Mouse (Mus musculus): Measurements from ENCODE around the gene Trim60. TPM values are rescaled to one million over a fixed set of nuclear protein-coding genes. Genes with fewer than 3 reads are reported as not detected.
"Not testable (repeated sequence)": the region's sequence is repeated elsewhere in the genome, so short reads cannot be mapped to it uniquely, and the experiment has no call there.

Gene Trim60
- total RNA-seq (2021) (not detected), polyA plus RNA-seq (2012; rRNA removed) (not detected in 2 replicates)
- long read RNA-seq = 0 reads

DNA sequence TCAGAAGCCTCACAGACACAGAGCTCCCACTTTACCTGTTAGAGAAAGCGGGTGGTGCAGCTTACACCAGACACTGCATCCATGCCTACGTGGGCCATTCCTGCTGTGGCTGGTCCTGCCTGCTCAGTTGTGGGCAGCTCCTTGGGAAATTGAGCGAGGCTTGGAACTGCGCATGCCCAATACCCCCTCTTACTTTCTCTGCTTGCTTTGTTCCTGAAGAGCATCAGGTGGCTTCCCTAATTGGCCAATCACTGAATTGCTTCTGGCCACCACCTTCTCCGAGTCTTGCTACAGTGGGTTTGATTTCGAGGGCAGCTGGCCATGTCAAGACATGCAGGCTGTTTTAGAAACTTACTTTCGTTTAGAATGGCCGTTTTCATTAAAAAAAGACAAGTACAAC is at the start of gene Trim60, which contains the start of gene Trim61:
Trim60 (minus strand) TSS at position 162 of the 400 bp plus-strand sequence.
Trim61 (minus strand) TSS at position 101 of the 400 bp plus-strand sequence.
- no peak for DNase-seq

DNA sequence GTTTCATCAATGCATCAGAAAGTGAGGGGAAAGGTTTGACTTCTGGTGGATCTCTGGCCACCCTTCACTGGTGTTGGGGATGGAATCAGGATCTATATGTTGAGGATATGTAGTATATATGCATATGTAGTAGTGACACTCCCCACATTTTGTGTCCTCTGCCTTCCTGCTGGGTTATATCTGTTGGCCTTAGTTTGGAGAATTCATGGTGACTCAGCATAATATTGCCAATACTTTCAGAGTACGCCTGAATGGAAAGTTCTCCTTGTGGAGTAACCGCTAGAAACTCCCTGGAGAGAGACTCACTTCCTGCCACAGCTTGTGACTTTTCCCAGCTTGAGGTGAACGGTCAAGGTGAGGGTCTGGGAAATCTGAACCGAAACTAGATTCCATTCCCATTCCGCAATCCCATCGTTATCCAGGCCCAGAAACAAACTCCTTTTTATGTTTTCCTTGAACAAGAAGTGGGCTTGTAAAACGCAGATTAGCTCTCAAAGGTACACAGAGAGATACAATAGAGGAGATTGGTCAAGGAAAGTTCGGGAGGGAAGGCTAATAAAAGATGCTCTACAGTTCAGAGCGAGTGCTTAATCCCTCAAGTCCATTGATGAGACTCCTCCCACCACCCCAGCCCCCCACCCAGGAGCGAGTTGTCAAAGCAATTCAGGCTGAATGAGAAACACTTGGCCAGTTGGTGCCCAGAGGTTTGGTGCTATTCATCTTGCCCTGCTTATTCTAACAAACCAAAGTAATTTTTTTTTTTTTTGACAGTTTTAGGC is 49.5 kb upstream of the Trim60 start:
- no peak for DNase-seq

DNA sequence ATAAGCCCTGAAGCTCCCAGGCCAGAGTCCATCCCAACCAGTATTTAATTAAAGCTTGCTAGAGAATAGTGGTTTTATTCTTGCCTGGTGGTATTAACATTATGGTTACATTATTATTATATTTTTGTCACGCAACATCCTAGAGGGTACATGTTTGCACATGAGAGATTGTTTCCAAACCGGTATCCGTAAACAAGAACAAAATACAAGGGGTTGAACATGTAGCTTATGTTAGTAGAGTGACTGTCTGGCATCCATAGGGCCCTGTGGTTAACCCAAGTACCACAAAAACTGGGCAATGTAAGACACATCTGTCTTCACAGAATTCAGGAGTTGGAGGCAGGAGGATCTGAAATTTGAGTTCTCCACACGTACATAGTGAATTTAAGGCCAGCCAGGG is 48.6 kb upstream of the Trim60 start:
- no peak for DNase-seq

DNA sequence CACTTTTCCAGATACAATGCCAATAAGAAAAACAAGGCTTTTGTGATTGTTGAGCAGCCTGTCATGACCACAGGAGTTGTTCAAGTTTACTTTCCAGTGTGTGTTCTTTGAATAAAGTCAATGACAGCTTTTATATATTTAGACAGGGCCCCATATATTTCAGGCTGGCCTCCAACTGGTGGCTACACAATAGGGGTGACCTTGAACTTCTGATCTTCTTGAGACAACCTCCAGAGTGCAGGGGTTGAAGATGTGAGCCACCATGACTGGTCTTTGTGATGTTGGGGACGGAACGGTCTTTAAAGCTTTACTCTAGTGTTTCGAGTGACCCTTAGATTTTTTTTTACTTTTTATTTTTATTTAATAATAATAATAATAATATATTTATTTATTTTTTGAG is 47.2 kb upstream of the Trim60 start:
- no peak for DNase-seq

DNA sequence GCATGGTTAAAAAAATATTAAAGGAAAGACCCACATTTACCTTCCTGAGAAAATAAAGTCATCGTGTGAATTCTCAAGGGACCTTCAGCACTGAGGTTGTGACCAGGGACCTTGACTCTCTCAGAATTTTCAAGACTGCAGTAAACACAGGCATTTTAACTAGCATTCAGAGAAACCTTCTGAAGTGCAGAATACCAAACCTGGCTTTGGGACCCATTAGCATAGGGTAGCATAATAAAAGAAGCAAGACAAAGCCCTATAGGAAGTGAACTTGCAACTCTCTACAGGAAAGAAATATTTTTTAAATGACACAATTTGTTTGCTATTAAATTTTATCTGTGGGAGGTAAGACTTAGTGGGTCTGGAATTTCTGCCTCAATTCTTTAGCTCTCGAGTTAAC is 45.7 kb upstream of the Trim60 start:
- no peak for DNase-seq

DNA sequence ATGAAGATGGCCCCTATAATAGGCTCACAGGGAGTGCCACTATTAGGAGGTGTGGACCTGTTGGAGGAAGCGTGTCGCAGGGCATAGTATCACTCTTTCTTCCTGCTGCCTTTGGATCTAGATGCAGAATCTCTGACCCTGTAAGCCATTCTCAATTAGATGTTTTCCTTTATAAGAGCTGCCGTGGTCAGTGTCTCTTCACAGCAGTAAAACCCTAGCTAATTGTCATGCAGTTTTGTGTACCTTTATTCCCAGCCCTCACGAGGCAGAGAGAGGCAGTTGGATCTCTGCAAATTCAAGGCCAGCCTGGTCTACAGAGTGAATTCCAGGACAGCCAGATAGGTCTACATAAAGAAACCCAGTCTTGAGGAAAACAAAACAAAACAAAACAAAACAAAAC is 43.8 kb upstream of the Trim60 start:
- DNase-seq = no peak

DNA sequence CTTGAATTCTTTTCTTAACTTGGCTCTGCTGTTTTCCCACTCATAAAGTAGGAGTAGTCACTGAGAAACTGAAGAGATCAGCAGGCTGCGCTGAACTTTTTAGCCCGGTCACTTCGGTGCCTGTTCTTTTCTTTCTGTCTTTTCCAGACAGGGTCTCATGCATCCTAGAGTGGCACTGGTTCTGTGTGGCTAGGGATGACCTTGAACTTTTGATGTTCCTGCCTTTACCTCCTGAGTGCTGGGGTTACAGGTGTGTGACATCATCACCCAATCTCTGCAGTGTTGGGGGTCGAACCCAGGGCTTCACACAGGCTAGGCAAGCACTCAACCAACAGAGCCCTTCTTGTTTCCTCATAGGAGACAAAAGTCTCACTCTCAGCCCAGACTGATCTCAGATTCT is 38.3 kb upstream of the Trim60 start:
- no peak for DNase-seq

DNA sequence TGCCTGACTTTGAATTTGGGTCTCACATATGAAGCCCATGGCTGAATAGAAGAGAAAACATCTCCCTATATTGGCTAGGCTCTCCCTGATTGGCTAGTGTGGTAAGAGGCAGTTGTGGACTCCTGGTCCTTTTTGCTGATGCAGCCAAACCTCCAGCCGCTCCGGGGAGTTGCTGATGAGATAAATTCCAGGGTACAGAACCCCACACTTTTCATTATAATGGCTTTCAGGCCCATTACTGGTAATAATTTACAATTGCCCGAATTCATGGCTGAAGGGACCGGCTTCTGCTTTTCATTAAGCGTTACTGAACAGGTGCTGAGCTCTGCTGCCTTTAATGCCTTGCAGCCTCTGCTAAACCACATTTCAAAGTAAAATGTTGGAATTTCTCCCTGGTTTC is 35.6 kb upstream of the Trim60 start:
- DNase-seq = no peak

DNA sequence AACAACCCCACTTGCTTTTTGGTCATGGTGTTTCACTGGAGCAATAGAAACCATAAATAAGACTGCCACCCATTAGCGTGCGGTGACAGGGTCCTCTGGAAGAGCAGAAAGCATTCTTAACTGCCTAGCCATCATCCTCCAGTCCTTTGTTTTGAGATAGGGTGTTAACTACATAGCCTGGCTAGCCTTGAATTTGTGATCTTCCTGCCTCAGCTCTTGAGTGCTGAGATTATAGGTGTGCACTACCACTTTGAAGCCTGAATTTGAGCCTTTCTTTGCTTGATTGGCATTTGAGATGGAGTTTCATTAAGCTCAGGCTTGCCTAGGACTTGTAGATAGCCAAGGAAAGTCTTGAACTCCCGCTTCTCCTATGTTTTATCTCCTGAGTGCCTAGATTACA is 35.2 kb upstream of the Trim60 start:
- no peak for DNase-seq

DNA sequence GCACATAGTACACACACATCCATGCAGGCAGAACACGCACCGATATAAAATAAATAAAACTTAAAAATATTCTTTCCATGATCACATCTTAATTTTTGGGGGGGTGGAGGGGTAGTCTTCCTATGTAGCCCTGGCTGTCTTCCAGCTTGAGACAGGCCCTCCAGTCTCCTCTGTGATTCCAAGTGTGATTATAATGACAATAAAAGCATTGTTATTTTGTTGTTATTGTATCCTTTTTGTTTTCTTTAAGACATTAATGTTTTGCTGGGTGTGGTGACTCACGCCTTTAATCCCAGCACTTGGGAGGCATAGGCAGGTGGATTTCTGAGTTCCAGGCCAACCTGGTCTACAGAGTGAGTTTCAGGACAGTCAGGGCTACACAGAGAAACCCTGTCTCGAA is 29.4 kb upstream of the Trim60 start:
- no peak for DNase-seq

DNA sequence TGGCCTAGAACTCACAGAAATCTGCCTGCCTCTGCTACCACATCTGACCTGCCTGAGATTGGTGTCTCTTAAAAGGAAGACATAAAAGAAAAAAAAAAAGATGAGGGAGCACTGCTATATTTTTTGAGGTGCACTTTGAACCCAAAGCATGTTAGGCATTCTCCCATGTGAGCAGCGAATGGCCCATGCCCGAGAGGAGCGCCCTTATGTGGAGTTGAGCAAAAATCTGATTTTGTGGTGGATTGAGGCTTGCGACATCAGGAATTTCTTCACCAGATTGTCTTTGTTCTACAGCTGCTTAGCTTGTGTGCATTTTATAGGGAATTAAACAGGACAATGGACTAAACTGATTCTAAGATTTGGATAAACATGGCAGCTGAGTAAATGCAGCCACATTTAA is 28.8 kb upstream of the Trim60 start:
- DNase-seq = no peak

DNA sequence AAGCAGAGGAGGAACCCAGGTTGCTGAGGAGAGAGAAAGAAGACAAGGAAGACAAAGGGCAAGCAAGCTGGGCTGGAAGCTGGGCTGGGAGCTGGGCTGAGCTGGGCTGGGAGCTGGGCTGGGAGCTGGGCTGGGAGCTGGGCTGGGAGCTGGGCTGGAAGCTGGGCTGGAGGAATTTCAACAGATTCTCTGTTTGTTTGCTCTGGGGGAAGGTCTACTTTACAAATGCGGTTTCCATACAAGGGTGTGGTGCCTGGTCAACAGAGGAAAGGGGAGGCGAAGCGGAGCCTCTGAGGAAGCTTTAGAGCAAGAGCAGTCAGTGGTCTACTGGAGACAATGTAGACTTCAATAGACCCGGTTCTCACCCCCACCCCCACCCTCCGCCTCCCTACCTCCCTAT is 28.2 kb upstream of the Trim60 start:
- no peak for DNase-seq

DNA sequence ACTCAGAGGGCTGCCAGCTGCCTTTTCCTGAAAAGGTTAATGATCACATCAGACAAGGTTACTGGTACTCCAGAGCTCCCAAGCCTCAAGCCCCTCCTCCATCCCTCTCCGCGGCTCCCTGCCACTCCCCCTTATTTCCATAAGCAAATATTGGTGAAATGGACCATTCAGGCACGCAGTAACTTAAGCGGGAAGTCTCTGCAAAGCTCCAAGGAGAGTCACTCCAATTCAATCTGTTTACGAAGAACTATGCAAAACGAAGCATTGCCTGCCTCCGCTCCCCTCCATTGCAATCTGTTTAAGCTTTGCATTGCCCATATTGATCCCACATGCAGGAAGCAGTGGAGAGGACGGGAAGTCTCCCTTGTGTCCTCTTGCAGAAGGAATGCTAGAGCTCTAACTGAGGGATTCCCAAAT is 18.7 kb upstream of the Trim60 start, which contains the start of gene Apela:
Apela (minus strand) TSS at position 220 of the 417 bp plus-strand sequence.
- DNase-seq = peak; percentile 33

DNA sequence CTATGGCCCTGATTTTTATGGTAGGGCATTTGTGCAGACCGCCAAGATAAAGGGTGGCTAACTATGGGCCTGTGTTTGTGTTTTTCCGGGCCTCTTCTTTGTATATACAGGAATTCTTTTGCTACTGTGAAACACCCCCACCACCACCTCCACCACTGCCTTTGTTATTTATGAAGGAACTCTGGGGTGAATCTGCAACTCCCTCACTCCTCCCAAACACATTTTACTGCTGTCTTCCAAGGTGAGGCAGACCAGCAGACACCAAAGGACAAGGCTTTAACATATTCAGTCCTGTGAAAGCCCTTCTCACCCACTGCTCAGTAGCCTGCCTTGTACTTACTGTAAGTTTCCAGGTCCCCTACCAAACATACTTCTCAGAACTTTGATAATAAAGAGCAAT is 15.8 kb upstream of the Trim60 start:
- DNase-seq = no peak

DNA sequence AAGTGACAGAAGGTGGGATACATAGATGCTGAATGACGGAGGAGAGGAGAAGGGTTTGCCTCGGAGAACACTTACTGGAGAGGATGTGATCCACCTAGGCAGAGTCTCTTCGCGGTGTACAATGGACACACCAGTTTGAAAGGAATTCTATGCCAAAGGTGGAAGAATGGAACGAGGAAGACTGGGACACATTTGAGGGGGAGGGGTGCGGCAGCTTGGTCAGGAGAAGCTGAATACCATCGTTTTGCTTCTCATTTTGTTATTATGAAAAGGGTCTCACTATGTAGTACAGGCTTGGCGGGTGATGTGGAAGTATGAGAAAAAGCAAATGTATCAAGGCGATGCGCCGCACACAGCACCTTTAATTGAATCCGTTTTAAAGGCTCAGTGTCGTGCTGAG is 14.7 kb upstream of the Trim60 start:
- no peak for DNase-seq

DNA sequence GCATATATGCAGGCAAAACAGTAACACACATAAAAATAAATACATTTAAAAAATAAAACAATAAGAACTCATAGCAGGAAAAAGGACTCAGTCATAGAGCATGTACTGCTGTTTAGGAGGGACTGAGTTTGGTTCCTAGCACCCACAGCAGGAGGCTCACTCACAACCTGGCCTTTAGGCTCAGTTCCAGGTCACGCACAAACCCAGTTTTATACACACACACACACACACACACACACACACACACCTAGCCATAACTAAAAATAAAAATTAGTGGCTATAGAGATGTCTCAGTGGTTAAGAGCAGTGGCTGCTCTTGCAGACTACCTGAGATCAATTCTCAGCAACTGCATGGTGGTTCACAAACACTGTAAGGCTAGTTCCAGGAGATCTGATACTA is 13.7 kb upstream of the Trim60 start:
- no peak for DNase-seq

DNA sequence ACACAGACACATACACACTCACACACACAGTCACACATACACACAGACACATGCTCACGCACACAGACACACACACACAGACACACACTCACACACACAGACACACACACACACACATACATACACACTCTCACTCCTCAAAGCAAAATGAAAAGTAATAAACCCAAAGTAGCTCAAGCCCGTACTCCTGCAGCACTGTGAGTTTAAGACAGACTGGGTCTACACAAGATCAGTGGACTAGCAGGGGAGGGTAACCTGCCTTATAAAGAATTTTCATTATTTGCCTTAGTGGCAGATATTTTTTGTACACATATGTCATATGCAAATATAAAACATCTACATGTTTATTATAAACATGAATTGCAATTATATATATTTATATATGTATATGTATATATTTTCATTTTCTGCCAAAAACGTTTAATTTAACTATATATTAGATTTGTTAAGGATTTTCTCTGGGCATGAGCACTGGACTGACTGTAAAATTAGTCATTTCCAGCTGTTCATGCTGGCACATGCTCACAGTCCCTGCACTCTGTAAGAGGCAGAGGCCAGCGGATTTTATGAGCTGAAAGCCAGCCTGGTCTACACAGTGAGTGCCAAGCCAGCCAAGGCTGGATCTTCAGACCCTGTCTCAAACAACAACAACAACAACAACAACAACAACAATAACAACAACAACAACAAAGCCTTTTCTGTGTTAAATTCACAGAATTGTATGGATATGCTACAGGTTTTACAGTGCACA is 12.5 kb upstream of the Trim60 start:
- DNase-seq = no peak

DNA sequence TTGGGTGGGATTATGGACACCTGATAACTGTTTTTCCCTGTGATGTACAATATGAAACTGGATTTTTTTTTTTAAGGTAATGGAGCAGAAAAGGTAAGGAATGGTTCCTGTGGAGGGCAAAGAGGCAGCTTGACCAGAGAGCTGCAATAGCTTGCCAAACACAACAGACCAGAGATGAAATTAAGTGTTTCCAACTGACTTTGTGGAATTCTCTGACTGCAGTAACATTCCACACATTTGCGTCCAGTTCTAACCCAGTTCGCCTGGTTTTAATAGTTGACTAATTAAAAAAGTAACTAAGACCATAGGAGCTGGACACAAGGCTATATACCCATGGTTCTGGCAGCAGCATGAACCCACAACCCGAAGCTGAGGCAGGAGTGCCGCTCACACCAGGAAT is 11.4 kb upstream of the Trim60 start:
- DNase-seq = no peak

DNA sequence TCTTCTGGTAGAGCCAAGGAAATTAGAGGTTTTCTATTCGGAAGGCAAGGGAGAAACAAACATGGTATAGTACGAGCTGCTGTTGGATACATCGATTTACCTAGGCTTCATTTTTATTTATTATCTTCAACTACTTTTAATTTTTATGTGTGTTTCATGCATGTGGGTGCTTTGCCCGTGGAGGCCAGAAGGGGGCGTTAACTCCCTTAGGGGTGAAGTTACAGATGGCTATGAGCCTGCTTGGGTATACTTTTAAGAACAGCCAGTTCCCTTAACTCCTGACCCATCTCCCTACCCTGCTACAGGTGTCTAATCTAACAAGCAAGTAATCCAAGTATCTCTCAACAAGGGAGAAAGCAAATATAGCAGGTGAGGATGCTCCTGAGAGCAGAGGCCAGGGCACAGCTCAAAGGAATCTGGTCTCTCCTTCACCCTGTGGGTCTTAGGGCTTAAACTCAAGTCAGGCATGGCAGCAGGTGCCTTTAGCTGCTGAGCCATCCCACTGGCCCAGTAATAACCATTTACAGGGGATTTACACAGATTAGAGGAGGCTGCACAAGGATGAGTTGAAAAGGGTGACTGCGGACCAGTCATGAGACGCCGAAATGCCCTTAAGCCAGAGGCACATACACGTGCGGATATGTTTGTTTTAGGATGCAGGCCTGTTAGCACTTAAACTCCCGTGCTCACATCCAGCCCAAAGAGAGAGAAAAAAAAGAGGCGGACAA is 10.7 kb upstream of the Trim60 start:
- no peak for DNase-seq

DNA sequence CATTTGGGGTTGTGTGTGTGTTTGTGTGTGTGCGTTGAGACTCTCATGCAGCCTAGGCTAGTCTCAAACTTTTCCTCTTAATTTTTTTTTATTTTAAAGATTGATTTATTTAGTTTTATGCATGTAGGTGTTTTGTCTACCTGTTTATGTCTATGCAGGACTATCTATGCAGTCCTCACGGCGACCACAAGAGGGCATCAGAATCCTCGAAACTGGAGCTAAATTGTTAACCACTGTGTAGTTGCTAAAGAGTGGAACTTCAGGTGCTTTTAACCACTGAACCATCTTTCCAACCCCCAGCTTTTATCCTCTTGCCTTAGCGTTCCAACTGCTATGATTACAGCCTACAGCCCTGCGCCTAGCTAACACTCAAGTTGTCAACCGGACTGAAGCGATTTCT is 4.1 kb upstream of the Trim60 start:
- peak; percentile 52 for DNase-seq

DNA sequence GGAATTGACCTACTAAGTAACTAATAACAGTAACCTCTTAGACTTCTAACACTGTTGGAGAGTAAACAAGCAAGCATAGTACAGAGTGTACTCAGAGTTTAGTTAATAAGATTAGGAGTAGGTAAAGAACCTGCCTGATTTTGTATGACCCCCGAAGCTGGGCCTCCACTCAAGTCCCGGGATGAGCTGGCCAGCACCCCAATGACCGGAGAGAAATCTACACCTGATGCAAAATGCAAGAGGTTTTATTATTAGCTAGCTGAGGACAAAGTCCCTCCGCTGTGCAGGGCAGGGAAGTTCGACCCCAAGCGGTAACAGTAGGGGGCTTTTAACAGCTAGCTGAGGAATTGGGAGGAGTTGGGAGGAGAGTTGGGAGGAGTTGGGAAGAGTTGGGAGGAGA is 10.8 kb downstream of the Trim60 start:
- not testable (repeated sequence) for DNase-seq

DNA sequence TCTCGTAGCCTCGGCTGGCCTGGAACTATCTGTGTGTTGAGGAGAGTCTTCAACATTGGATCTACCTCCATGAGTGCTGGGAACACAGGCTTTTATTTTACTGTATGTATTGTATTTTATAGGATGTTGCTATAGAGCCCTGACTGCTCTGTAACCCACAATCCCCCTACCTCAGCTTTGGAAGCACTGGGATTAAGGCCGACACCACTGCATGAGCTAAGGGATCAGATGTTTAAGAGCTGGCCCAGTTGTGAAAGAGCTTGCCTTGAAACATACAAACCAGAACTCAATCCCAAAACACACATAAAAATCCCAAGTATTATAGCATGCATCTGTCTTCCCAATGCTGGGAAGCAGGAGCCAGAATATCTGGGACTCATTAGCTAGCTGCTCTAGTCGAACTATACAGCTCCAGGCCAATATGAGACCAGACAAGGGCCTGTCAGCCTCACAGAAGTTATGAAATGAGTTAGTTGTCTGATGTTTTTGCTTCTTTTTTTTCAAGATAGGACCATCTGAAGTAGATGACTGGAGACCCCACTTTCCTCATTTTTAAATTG is 19.5 kb downstream of the Trim60 start:
- DNase-seq = no peak

Measured in adrenal gland, adult 2 months (tissue).